Mouse (Mus musculus): ENCODE data around the gene Dpp6.

DNA sequence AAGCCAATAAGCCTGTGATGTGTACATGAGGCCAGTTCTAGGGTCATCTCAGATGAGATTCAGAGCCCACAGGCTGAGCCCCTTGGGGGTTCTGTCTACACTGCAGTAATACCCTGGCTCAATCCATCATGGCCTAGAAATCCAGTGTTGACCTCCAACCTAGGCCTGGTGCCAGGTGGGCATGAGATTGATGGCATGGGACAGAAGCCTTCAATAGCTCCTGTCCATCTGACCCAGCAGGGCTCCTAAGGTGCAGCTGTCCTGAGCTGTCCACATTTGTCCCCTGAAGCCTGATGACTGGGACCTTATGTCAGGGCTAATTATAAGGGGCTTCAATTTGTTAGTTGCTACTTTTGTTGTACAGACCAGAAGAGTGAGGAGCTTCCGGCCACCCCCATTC lies 500.8 kb downstream of the Dpp6 start:
- TF ChIP-seq POLR2A (IDR thresholded peaks at IDR 0.05; ENCODE audit: control insufficient read depth in 1 of 2, insufficient read depth in 1 of 2, low read depth in 1 of 2, low read length in 2 of 2, poor library complexity in 1 of 2) = no peak
- TF ChIP-seq KAT2A (conservative IDR thresholded peaks at IDR 0.05; ENCODE audit: low read depth, low read length) = no peak
- no peak for TF ChIP-seq POLR2AphosphoS2 (IDR thresholded peaks at IDR 0.05; ENCODE audit: low read length)
- no peak for TF ChIP-seq CHD2 (IDR thresholded peaks at IDR 0.05; ENCODE audit: low read length)
- TF ChIP-seq BHLHE40 (IDR thresholded peaks at IDR 0.05; ENCODE audit: borderline replicate concordance, low read depth, low read length) = no peak
- TF ChIP-seq TCF12 (IDR thresholded peaks at IDR 0.05; ENCODE audit: low read depth, low read length) = no peak
- TF ChIP-seq TAL1 (IDR thresholded peaks at IDR 0.05; ENCODE audit: low read length) = no peak

Measured in MEL (cell line).